Mouse (Mus musculus) hindbrain, embryonic 14.5 days (tissue): ENCODE measurements around the gene Ece1. TPM values are rescaled to one million over a fixed set of nuclear protein-coding genes. Genes with fewer than 3 reads are reported as not detected.

ENCODE experiments used
- ATAC-seq: fragments of 200-750 bp; cut with Nextera tagmentation; 2 replicates; pipeline ENCODE4 v1.8.0; 2017; ENCODE audit warnings: moderate number of reproducible peaks, mild to moderate bottlenecking, moderate TSS enrichment, moderate library complexity; ENCODE audit not compliant: low FRiP score
- DNase-seq: peaks from one replicate; pipeline ENCODE4 v3.0.0-alpha.2; 2015; ENCODE audit warnings: low spot score
- H3K27ac ChIP-seq: fragments of 300-500 bp; sonication (generic); 2 replicates; pipeline ENCODE4 v1.5.1; 2014; ENCODE audit warnings: mild to moderate bottlenecking, moderate library complexity
- H3K27me3 ChIP-seq: fragments of 300-500 bp; sonication (generic); 2 replicates; pipeline ENCODE4 v1.6.1; 2014; ENCODE audit warnings: mild to moderate bottlenecking, low read length, mixed read lengths; ENCODE audit not compliant: control insufficient read depth, insufficient read depth
- H3K36me3 ChIP-seq: fragments of 300-500 bp; sonication (generic); replicated peaks from 2 replicates; pipeline ENCODE4 v1.6.1; 2014; ENCODE audit not compliant: control insufficient read depth, insufficient read depth
- H3K4me1 ChIP-seq: fragments of 300-500 bp; sonication (generic); replicated peaks from 2 replicates; pipeline ENCODE4 v1.6.1; 2014; ENCODE audit warnings: antibody characterized with exemption, low read length, mixed read lengths; ENCODE audit not compliant: control insufficient read depth, insufficient read depth
- H3K4me2 ChIP-seq: fragments of 300-500 bp; sonication (generic); replicated peaks from 2 replicates; pipeline ENCODE4 v1.6.1; 2014; ENCODE audit warnings: mild to moderate bottlenecking, moderate library complexity
- H3K4me3 ChIP-seq: fragments of 300-500 bp; sonication (generic); replicated peaks from 2 replicates; pipeline ENCODE4 v1.5.1; 2014; ENCODE audit warnings: mild to moderate bottlenecking, low read length
- H3K9ac ChIP-seq: fragments of 300-500 bp; sonication (generic); 2 replicates; pipeline ENCODE4 v1.6.1; 2014
- H3K9me3 ChIP-seq: fragments of 300-500 bp; sonication (generic); 2 replicates; pipeline ENCODE4 v1.6.1; 2016; ENCODE audit warnings: low read length; ENCODE audit not compliant: control insufficient read depth
- WGBS: fragments of 180-500 bp; shearing (Covaris S2); extraction: QIAGEN DNeasy Blood & Tissue Kit; methylation state at CpG from one replicate; pipeline ENCODE4 v1.1.7; 2014; 5-methylcytosine and 5-hydroxymethylcytosine counted together
- polyA plus RNA-seq: library from polyadenylated mRNA; unstranded; fragments of >200 nt; fragmentation: Nextera tagmentation; extraction: Ambion mirVana; gene quantifications from 2 replicates; pipeline ENCODE4 v1.2.1, GENCODE M21; 2014

The Ece1 gene
- polyA plus RNA-seq, 1 experiment from 2014 or later, result 25.0 TPM

GRCm38 (mm10) chr4:137990433-137990832, 128.4 kb downstream of the Ece1 start:
- Histone ChIP-seq H3K4me1 (peaks cover 15% of the 10 kb centered on the region), H3K9ac (no peak overlapping the region), H3K36me3 (no peaks in the 10 kb centered on the region), H3K9me3 (no peaks in the 10 kb centered on the region), H3K4me2 (no peak overlapping the region), H3K27me3 (no peaks in the 10 kb centered on the region), H3K27ac (no peak overlapping the region), H3K4me3 (no peak overlapping the region)
- DNase-seq, result no peak
- ATAC-seq, result no peak
- WGBS, result 80% methylated on average over 4 of the region's 4 CpGs

GRCm38 (mm10) chr4:137991240-137991639, 129.2 kb downstream of the Ece1 start:
- DNase-seq, result no peak
- no peak for ATAC-seq
- H3K9ac ChIP-seq, result no peak overlapping the region
- no peaks in the 10 kb centered on the region for H3K9me3 ChIP-seq
- WGBS, result 57% methylated on average over 7 of the region's 7 CpGs
- no peak overlapping the region for H3K4me2 ChIP-seq
- H3K27me3 ChIP-seq, result no peaks in the 10 kb centered on the region
- H3K36me3 ChIP-seq, result no peaks in the 10 kb centered on the region; the same call in 1 of the 2 replicates
- H3K4me1 ChIP-seq, result peaks cover 23% of the 10 kb centered on the region
- no peak overlapping the region for H3K4me3 ChIP-seq
- no peak overlapping the region for H3K27ac ChIP-seq

GRCm38 (mm10) chr4:137992890-137993289, 130.9 kb downstream of the Ece1 start, which contains the start of gene Eif4g3:
Gene Eif4g3, plus strand, starts transcription at chr4:137993022.
- WGBS, result under 1% methylated on average over 39 of the region's 39 CpGs
- no peak for ATAC-seq
- H3K27ac ChIP-seq, result peak within 1 kb of the TSS; percentile 95

GRCm38 (mm10) chr4:137993291-137993758, 131.3 kb downstream of the Ece1 start:
- Histone ChIP-seq H3K27ac (peak overlapping the region; percentile 95), H3K9me3 (no peaks in the 10 kb centered on the region), H3K4me3 (peak overlapping the region; percentile 69), H3K4me2 (peak overlapping the region; percentile 90), H3K4me1 (peaks cover 33% of the 10 kb centered on the region), H3K27me3 (no peaks in the 10 kb centered on the region), H3K36me3 (no peaks in the 10 kb centered on the region; the same call in 1 of the 2 replicates), H3K9ac (peak overlapping the region; percentile 87)
- WGBS, result under 1% methylated on average over 54 of the region's 59 CpGs
- ATAC-seq (peak; percentile 93), DNase-seq (peak; percentile 100)

More at GRCm38 (mm10) chr4:137992890-137993289, 130.9 kb downstream of the Ece1 start, which contains the start of gene Eif4g3:
- no peaks in the 10 kb centered on the region for H3K27me3 ChIP-seq
- H3K4me3 ChIP-seq, result peak within 1 kb of the TSS; percentile 69
- peak within 1 kb of the TSS; percentile 90 for H3K4me2 ChIP-seq
- no peak for DNase-seq
- no peaks in the 10 kb centered on the region for H3K9me3 ChIP-seq
- peaks cover 33% of the 10 kb centered on the region for H3K4me1 ChIP-seq
- peak within 1 kb of the TSS; percentile 87 for H3K9ac ChIP-seq
- H3K36me3 ChIP-seq, result no peaks in the 10 kb centered on the region; the same call in 1 of the 2 replicates

- Histone ChIP-seq H3K4me2 (peak overlapping the region; percentile 90), H3K27ac (peak overlapping the region; percentile 95), H3K36me3 (peaks cover 5% of the 10 kb centered on the region), H3K4me3 (peak overlapping the region; percentile 69), H3K9ac (peak overlapping the region; percentile 87), H3K27me3 (no peaks in the 10 kb centered on the region), H3K4me1 (peaks cover 33% of the 10 kb centered on the region), H3K9me3 (no peaks in the 10 kb centered on the region)
- under 1% methylated on average over 48 of the region's 60 CpGs for WGBS
- ATAC-seq (no peak; the same call in 1 of the 2 replicates), DNase-seq (no peak)
These were observed 132.0 kb downstream of the Ece1 start for GRCm38 (mm10) chr4:137993821-137994561.

GRCm38 (mm10) chr4:137994562-137995336, 132.7 kb downstream of the Ece1 start:
- Histone ChIP-seq H3K9ac (peak overlapping the region; percentile 87), H3K27me3 (no peaks in the 10 kb centered on the region), H3K36me3 (peaks cover 12% of the 10 kb centered on the region), H3K4me1 (peaks cover 33% of the 10 kb centered on the region), H3K4me3 (peak overlapping the region; percentile 69), H3K4me2 (peak overlapping the region; percentile 90), H3K27ac (peak overlapping the region; percentile 95; the same call in 1 of the 2 replicates), H3K9me3 (no peaks in the 10 kb centered on the region)
- 41% methylated on average over 12 of the region's 12 CpGs for WGBS
- no peak for ATAC-seq
- DNase-seq, result no peak

- peaks cover 12% of the 10 kb centered on the region for H3K36me3 ChIP-seq
- peak overlapping the region; percentile 90 for H3K4me2 ChIP-seq
- H3K27ac ChIP-seq, result no peak overlapping the region
- peaks cover 37% of the 10 kb centered on the region for H3K4me1 ChIP-seq
- no peaks in the 10 kb centered on the region for H3K27me3 ChIP-seq
- H3K9ac ChIP-seq, result peak overlapping the region; percentile 87
- DNase-seq (no peak), ATAC-seq (no peak)
- WGBS, result 72% methylated on average over 12 of the region's 12 CpGs
- H3K9me3 ChIP-seq, result no peaks in the 10 kb centered on the region
- H3K4me3 ChIP-seq, result peak overlapping the region; percentile 69
These were observed 133.4 kb downstream of the Ece1 start for GRCm38 (mm10) chr4:137995399-137995798.

GRCm38 (mm10) chr4:137998232-137998631, 136.2 kb downstream of the Ece1 start:
- H3K4me2 ChIP-seq, result no peak overlapping the region
- H3K27me3 ChIP-seq, result no peaks in the 10 kb centered on the region
- H3K9ac ChIP-seq, result no peak overlapping the region
- peaks cover 38% of the 10 kb centered on the region for H3K4me1 ChIP-seq
- H3K4me3 ChIP-seq, result no peak overlapping the region
- 80% methylated on average over 4 of the region's 4 CpGs for WGBS
- DNase-seq (no peak), ATAC-seq (no peak)
- no peak overlapping the region for H3K27ac ChIP-seq
- no peaks in the 10 kb centered on the region for H3K9me3 ChIP-seq
- peaks cover 25% of the 10 kb centered on the region for H3K36me3 ChIP-seq

GRCm38 (mm10) chr4:138000682-138001081, 138.6 kb downstream of the Ece1 start:
- Histone ChIP-seq H3K4me2 (no peak overlapping the region), H3K4me3 (no peak overlapping the region), H3K4me1 (peaks cover 25% of the 10 kb centered on the region), H3K27me3 (no peaks in the 10 kb centered on the region), H3K9ac (no peak overlapping the region), H3K36me3 (peaks cover 33% of the 10 kb centered on the region), H3K27ac (no peak overlapping the region), H3K9me3 (no peaks in the 10 kb centered on the region)
- 35% methylated on average over 7 of the region's 7 CpGs for WGBS
- ATAC-seq (no peak), DNase-seq (peak; percentile 55)
